Mouse (Mus musculus) hindbrain, embryonic 10.5 days (tissue): ENCODE measurements around the gene Lrrc1. TPM values are rescaled to one million over a fixed set of nuclear protein-coding genes. Genes with fewer than 3 reads are reported as not detected.

Source experiments
- DNase-seq: peaks from one replicate; pipeline ENCODE4 v3.0.0-alpha.2; 2017; ENCODE audit warnings: low spot score
- H3K27ac ChIP-seq: fragments of 300-500 bp; sonication (generic); 2 replicates; pipeline ENCODE4 v1.5.1; 2016; ENCODE audit warnings: mild to moderate bottlenecking, moderate library complexity
- H3K27me3 ChIP-seq: fragments of 300-500 bp; sonication (generic); 2 replicates; pipeline ENCODE4 v1.6.1; 2016; ENCODE audit warnings: mild to moderate bottlenecking; ENCODE audit not compliant: poor library complexity, insufficient read depth, severe bottlenecking
- H3K36me3 ChIP-seq: fragments of 300-500 bp; sonication (generic); 2 replicates; pipeline ENCODE4 v1.6.1; 2016; ENCODE audit warnings: mild to moderate bottlenecking, moderate library complexity
- H3K4me1 ChIP-seq: fragments of 300-500 bp; sonication (generic); replicated peaks from 2 replicates; pipeline ENCODE4 v1.6.1; 2016; ENCODE audit warnings: mild to moderate bottlenecking
- H3K4me3 ChIP-seq: fragments of 300-500 bp; sonication (generic); 2 replicates; pipeline ENCODE4 v1.5.1; 2016; ENCODE audit warnings: mild to moderate bottlenecking, moderate library complexity
- H3K9me3 ChIP-seq: fragments of 300-500 bp; sonication (generic); 2 replicates; pipeline ENCODE4 v1.6.1; 2016; ENCODE audit warnings: mild to moderate bottlenecking, moderate library complexity
- WGBS: fragments of 180-500 bp; shearing (Covaris S2); methylation state at CpG from one replicate; pipeline ENCODE4 v1.1.7; 2016; 5-methylcytosine and 5-hydroxymethylcytosine counted together
- polyA plus RNA-seq: library from polyadenylated mRNA; unstranded; fragments of >200 nt; fragmentation: Nextera tagmentation; extraction: Ambion mirVana; gene quantifications from 2 replicates; pipeline ENCODE4 v1.2.1, GENCODE M21; 2016

Lrrc1 gene
- polyA plus RNA-seq, 1 experiment from 2014 or later: 8.0 TPM

DNA sequence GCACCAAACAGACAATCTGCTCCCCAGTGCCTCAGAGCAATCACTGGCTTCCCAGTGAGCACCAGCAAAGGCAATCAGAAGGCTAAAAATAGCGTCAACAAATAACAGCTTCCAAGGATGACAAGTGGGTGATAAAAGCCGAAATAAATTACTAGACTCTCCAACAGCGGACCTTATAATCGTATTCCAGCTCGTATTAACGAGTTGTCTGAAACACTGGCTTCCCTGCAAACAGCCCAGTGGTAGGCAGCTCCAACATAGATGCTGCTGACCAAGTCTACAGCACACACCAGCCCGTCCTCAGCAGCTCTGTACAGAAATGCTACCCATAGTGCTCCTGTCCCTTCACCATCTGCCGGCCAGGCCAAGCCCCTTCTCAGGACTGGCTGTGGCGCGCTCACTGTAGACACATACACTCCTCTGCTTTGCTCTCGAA lies 105.8 kb downstream of the Lrrc1 start:
- H3K27me3 ChIP-seq: no peaks in the 10 kb centered on the region
- DNase-seq: no peak
- WGBS: 92% methylated on average over 11 of the region's 11 CpGs

DNA sequence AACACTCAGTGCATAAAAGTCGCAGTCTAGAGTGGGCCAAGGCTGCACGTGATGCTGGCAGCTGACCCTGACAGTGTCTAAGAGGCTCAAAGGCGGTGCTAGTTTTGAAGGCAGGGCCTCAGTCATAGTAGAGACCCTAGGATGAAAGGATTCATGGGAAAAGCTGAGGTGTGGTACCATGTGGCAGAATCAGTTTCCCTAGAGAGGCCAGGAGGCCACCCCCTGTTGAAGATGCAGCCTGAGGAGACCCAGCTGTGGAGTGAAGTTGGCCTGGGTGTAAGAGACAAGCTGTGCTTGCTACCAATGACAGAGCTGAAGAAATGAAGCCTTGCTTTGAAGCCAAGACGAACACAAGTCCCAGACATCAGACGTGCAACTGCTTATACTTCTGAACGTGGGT lies 107.5 kb downstream of the Lrrc1 start:
- DNase-seq: no peak
- H3K9me3 ChIP-seq: no peaks in the 10 kb centered on the region
- peaks cover 39% of the 10 kb centered on the region for H3K36me3 ChIP-seq
- H3K27me3 ChIP-seq: no peaks in the 10 kb centered on the region
- WGBS: 93% methylated on average over 6 of the region's 6 CpGs
- no peak overlapping the region for H3K27ac ChIP-seq
- peaks cover 11% of the 10 kb centered on the region for H3K4me1 ChIP-seq
- no peak overlapping the region for H3K4me3 ChIP-seq

More for the DNA sequence above, 105.8 kb downstream of the Lrrc1 start:
- H3K4me3 ChIP-seq: no peak overlapping the region
- H3K4me1 ChIP-seq: peaks cover 11% of the 10 kb centered on the region
- H3K27ac ChIP-seq: no peak overlapping the region
- H3K9me3 ChIP-seq: no peaks in the 10 kb centered on the region
- peaks cover 37% of the 10 kb centered on the region for H3K36me3 ChIP-seq

DNA sequence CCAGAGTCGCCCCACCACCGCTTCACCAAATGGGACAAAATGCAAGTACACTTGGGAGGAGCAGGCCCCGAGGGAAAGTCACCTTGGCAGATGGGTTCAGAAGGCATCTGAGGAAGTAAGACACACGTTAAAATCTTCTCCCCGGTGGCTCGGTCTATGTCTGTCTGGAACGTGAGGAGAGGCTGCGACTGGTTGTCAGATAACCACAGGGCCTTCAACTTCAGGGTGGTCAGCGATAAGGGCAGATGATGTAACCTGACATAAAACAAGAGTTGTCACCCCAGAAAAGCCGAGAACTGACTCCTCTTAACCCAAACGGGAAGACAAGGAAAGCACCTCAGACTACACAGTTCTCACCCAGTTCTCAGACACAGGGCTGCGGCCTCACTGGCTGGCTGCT lies 109.7 kb downstream of the Lrrc1 start:
- H3K36me3 ChIP-seq: peaks cover 33% of the 10 kb centered on the region
- DNase-seq: no peak
- 84% methylated on average over 12 of the region's 12 CpGs for WGBS
- no peaks in the 10 kb centered on the region for H3K9me3 ChIP-seq
- H3K4me3 ChIP-seq: no peak overlapping the region
- H3K4me1 ChIP-seq: peaks cover 11% of the 10 kb centered on the region
- H3K27ac ChIP-seq: peak overlapping the region; percentile 62
- H3K27me3 ChIP-seq: no peaks in the 10 kb centered on the region

DNA sequence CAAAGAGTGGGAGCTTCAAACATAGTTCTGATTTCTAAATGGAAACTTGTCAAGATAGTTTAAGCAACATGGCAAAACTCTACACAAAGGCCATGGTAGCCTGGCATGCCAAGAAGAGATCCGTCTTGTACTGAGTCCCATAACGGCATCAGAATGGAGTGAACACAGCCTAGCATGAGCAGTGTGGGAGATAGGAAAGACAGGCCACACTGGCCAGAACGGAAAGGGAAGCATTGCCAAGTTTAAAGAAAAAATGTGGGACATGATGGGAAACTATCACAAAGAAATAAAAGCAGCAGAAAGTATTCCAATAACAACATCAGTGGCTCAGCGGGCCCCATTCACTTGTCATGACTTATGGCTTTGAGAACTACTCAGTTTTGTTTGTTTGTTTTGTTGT lies 111.2 kb downstream of the Lrrc1 start:
- H3K36me3 ChIP-seq: peaks cover 33% of the 10 kb centered on the region
- no peak overlapping the region for H3K4me3 ChIP-seq
- H3K27ac ChIP-seq: no peak overlapping the region
- peaks cover 20% of the 10 kb centered on the region for H3K4me1 ChIP-seq
- no peak for DNase-seq
- WGBS: 93% methylated on average over 4 of the region's 4 CpGs
- no peaks in the 10 kb centered on the region for H3K9me3 ChIP-seq
- no peaks in the 10 kb centered on the region for H3K27me3 ChIP-seq

DNA sequence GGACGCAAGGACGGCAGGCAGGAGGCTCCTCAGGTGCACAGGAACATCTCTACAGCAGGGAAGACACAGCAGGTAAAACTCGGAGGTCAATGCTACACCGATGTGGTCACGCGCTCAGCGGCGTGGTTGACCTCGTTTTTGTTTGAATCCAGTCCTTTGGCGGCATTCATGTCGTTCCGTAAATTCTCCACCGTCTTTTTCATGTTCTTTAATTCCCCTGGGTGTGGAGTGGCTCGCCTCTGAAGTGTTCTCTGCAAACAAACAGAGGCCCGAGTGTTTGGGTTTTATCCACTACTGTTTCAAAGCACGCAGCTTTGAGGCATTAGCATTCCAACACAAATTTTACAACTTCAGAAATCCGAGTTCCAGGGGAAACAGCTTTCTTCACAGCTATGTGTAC lies 112.6 kb downstream of the Lrrc1 start:
- Histone ChIP-seq H3K27me3 (no peaks in the 10 kb centered on the region), H3K4me3 (no peak overlapping the region), H3K4me1 (peaks cover 35% of the 10 kb centered on the region), H3K9me3 (no peaks in the 10 kb centered on the region), H3K36me3 (peaks cover 23% of the 10 kb centered on the region), H3K27ac (no peak overlapping the region)
- WGBS: 77% methylated on average over 17 of the region's 17 CpGs
- DNase-seq: no peak

DNA sequence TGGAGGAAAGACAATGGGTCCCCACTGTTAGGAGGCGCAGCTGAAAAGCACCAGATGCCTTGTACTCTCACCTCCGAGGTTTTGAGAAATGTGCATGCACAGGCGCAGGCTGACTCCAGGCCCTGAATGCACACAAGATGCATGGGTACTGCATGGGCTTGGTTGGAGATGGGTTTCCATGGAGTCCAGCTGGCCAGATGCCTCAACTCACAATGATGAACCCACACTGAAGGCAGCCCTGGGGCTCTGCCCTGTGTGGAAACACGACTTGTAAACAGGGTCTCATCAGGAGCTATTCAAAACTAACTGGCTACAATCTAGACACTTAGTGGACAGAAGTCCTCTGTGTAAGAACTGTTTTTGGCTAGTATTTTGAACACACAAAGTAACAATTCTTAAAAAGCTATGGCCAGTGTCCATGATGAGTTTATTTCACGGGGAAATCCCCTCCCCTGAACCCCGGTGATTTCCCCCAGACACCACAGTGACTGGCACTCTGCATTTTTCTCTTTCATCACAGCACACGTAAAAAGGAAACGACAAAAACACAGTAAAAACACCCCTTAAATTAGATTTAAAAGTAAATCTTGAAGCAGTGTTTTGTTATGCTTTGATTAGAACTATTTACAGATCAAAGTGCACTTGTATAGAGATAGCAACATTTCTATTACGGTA lies 114.1 kb downstream of the Lrrc1 start:
- WGBS: 82% methylated on average over 9 of the region's 9 CpGs
- Histone ChIP-seq H3K27ac (no peak overlapping the region), H3K27me3 (no peaks in the 10 kb centered on the region), H3K4me3 (no peak overlapping the region), H3K4me1 (peaks cover 41% of the 10 kb centered on the region), H3K9me3 (no peaks in the 10 kb centered on the region), H3K36me3 (peaks cover 17% of the 10 kb centered on the region; the same call in 1 of the 2 replicates)
- DNase-seq: no peak

DNA sequence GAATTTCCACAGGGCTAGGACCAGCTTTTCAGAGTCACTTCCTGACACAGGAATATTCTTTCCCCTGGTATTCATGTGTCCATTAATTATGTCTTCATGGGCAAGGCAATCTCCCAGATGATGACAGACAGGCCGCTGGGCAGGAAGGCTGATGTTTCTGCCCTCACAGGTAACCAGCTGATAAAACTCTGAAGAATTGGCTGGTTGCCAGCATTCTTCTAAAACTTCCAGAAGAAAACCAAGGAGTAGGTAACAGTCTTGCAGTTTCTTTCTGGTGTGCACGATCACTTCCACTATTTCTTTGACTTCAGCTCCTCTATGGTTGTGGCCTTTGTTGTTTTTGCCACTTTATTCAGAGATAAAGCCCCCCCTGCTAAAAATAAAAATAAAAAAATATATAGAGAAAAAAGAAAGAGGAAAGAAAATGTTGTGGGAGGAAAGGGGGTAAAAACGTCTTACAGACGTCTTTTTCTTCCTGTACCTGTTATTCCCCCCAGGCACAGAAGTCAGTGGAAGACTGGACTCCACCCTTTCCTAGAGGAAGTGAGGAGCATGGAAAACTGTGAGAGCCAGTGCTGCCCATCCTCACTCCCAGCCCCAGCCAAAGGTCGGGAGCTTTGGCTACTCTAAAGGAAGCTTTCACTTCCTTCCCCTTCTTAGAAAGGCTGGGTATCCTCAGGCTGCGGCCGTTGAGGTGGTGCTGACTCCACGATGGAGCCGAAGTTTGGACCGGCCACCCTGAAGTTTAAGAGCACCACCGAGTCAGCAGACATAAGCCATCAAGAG lies 115.2 kb downstream of the Lrrc1 start:
- 78% methylated on average over 11 of the region's 11 CpGs for WGBS

DNA sequence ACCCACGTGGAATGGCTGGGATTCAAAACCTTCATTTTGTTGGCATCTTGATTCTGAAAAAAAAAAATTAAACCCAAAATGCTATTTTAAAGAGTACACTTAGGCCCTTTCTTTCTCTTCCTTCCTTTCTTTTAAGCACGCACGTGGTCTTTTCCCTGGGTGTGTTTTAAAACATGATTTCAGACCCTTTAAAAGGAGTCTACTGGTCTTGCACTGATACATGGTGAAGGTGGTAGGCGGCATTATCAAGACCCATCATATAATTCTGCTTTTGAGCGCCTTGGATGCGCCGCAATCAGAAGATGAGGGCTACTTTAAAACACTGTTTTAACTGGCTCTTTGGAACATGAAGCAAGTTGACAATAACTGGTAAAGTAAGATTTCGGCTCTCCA lies 115.9 kb downstream of the Lrrc1 start:
- Histone ChIP-seq H3K4me1 (peaks cover 32% of the 10 kb centered on the region), H3K4me3 (no peak overlapping the region), H3K27ac (peak overlapping the region; percentile 77; the same call in 1 of the 2 replicates), H3K36me3 (peaks cover 10% of the 10 kb centered on the region; the same call in 1 of the 2 replicates), H3K9me3 (no peaks in the 10 kb centered on the region), H3K27me3 (no peaks in the 10 kb centered on the region)
- DNase-seq: no peak
- 91% methylated on average over 8 of the region's 8 CpGs for WGBS

More for the DNA sequence above, 115.2 kb downstream of the Lrrc1 start:
- Histone ChIP-seq H3K27ac (peak overlapping the region; percentile 77; the same call in 1 of the 2 replicates), H3K4me3 (no peak overlapping the region), H3K27me3 (no peaks in the 10 kb centered on the region), H3K36me3 (peaks cover 17% of the 10 kb centered on the region; the same call in 1 of the 2 replicates), H3K4me1 (peaks cover 32% of the 10 kb centered on the region), H3K9me3 (no peaks in the 10 kb centered on the region)
- no peak for DNase-seq

DNA sequence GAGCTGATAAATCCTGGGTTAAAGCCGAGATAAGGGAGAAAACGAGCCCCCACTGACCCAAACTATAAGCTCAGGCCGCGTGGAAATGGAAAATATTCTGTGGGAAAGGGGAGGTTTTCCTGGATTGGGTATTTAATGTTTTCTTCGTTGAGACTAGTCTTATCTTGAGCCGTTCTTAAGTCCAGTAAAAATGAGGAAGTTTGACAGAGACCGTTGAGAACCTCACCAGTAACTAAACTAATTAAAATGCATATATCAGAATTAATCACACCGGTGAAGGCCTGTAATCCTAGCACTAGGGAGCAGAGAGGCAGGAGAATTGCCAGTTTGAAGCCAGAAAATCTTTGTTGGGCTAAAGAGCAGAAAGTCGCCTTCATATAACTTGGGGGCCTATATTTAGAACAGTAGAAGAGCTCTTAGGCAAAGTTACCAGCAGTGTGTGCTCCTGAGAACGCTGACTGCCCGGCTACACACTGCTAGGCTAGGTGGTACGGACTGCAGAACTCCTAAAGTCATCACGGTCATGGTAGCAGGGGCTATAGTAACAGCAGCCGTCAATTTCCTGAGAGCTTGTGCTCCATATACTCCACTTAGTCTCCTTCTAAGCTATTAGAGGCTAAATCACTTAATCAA lies 116.4 kb downstream of the Lrrc1 start:
- Histone ChIP-seq H3K9me3 (no peaks in the 10 kb centered on the region), H3K4me3 (0 out of 2 replicates have a peak overlapping the region, but pooled peaks have one; percentile 16), H3K27me3 (no peaks in the 10 kb centered on the region), H3K27ac (peak overlapping the region; percentile 77), H3K36me3 (peaks cover 10% of the 10 kb centered on the region; the same call in 1 of the 2 replicates), H3K4me1 (peaks cover 32% of the 10 kb centered on the region)
- WGBS: 60% methylated on average over 14 of the region's 14 CpGs
- no peak for DNase-seq

DNA sequence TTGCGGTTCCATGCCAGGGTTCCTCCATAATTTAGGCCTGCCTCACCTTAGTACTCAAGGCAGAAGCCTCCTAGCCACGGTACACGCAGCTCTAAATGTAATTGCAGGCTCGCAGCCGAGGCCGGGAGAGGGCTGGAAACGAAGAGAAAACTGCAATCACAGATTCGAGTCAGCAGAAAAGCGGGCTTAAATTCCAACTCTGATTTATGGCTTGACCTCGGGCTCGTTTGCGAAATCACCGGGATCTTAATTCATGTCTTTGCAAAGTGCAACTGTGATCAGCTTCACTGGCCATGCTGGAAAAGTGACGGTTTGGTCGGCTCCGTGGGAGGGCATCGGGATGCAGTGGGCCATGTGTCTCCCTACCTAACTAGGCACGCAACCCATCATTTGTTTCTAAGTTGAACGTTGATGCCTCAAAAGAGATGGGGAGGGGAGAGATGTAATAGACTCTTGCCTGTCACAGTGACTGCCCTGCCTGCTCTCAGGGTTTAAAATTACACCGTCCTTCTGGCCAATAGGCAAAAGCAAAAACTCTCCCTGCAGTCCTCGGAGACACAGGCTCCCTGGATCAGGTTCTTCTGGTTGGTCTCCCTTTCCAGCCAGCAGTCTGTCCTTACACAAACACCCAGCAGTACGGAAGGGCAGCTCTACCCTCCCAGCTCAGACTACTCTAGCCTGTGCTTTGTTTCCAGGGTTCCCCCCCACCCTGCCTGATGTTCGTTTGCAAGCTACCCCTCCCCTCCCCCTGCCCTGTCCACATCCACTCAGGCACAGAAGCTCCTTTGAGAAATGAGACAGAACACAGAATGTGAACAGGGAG lies 117.2 kb downstream of the Lrrc1 start:
- Histone ChIP-seq H3K9me3 (no peaks in the 10 kb centered on the region), H3K4me1 (peaks cover 32% of the 10 kb centered on the region), H3K27me3 (no peaks in the 10 kb centered on the region), H3K4me3 (peak overlapping the region; percentile 16; the same call in 1 of the 2 replicates), H3K27ac (peak overlapping the region; percentile 77), H3K36me3 (peaks cover 10% of the 10 kb centered on the region; the same call in 1 of the 2 replicates)
- peak; percentile 61 for DNase-seq
- 45% methylated on average over 23 of the region's 23 CpGs for WGBS

DNA sequence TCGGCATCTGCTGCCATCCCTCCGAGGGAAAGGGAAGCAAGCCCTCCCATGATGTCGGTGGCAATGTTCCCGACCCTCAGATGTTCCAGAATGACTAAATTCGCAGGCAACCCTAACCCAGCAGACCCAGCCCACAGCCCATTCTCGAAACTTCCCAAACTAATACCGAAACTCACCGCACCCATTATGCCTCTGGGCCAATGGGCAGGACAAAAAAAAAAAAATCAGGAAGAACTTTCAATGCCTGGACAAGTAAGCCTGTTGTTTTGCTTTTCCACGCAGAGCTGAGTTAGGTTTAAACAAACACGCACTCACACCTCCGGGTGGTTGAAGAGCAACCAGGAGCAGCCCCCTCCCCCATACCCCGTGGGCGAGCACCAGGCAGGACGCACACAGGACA lies 118.6 kb downstream of the Lrrc1 start:
- no peak for DNase-seq
- Histone ChIP-seq H3K27ac (no peak overlapping the region), H3K4me3 (no peak overlapping the region), H3K27me3 (no peaks in the 10 kb centered on the region), H3K4me1 (peaks cover 32% of the 10 kb centered on the region), H3K9me3 (no peaks in the 10 kb centered on the region), H3K36me3 (peaks cover 2% of the 10 kb centered on the region; the same call in 1 of the 2 replicates)
- WGBS: 61% methylated on average over 14 of the region's 14 CpGs

DNA sequence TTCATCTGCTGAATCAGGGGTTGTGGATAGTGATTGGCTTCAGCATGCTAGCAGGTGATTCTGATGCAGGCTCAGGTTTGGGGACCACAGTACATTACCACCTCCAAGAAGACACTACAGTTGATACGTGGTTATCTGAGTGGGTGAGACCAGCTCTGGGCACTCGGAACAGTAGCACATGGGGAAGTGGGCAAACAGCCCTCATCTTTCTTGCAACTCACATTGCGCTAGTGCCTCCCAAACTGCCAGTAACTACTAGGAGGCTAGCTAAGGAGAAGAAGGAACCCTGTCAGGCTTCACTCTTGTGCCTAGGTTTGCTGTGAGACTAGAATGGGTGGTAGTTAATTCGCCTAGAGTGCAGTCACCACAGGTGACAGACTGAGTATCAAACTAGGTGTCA lies 119.1 kb downstream of the Lrrc1 start:
- Histone ChIP-seq H3K4me3 (no peak overlapping the region), H3K4me1 (peaks cover 32% of the 10 kb centered on the region), H3K27ac (no peak overlapping the region), H3K36me3 (no peaks in the 10 kb centered on the region), H3K9me3 (no peaks in the 10 kb centered on the region), H3K27me3 (no peaks in the 10 kb centered on the region)
- no peak for DNase-seq
- WGBS: 89% methylated on average over 4 of the region's 4 CpGs
